11 mouse cellular contexts compared by ENCODE assay signal in the genomic region with DNA sequence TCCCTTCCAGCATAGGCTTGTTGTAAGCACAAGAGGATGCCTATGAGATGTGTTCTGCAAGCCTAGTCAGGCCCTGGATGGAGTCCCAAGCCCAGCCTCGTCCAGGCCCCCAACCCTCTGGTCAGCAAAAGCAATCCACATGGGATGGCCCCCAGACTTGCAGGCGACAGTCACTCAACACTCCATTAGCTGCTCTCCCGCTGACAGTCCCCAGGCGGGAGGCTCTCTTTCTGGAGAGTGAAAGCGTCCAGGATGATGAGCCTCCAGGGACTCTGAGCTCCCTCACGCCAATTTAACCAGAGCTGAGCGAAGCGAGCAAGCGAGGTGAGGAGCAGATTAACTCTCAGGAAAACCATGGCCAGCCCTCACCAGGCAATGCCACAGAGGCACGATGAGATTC.
DNase-seq lines count a peak whose midpoint lies in the region; ATAC-seq lines count a peak whose summit lies in the region.
"Had no signal": no experiment of that assay in that cellular context is flagged by ENCODE, and none has a peak within 500 bp of the region (broad histone marks: within the 10 kb centered on the region; RNA-seq: fewer than 3 reads in every experiment).

No protein-coding gene starts in this region.

- no peaks in the 10 kb centered on the region for H3K27me3 ChIP-seq in kidney, embryonic 14.5 days (ENCODE audit: control insufficient read depth, insufficient read depth, low read length)

- no peak overlapping the region for H3K27ac ChIP-seq in kidney, embryonic 14.5 days (ENCODE audit: low read depth, low read length)
- H3K27ac ChIP-seq: layer of hippocampus, adult 2 months; midbrain, embryonic 13.5 days had no signal

- peaks cover 26% of the 10 kb centered on the region for H3K4me1 ChIP-seq in kidney, embryonic 14.5 days (ENCODE audit: control insufficient read depth, insufficient read depth, low read length)

- peak; percentile 51 to 52 for DNase-seq in cerebellum, postnatal 10 days
- no peak for DNase-seq in cerebellum, adult 9-11 months
- peak; percentile 66 for DNase-seq in kidney, postnatal 14 days
- peak; percentile 65 to 72 for DNase-seq in heart, adult 9 months (ENCODE audit: low spot score in 2 of 2)
- peak; percentile 72 to 74 for DNase-seq in kidney, postnatal 4 days
- DNase-seq in cerebellum, postnatal 14 days, result no peak
- no peak for DNase-seq in right cerebral cortex, postnatal 4 days
- DNase-seq: liver, postnatal 0 days had no signal

- no peaks in the 10 kb centered on the region for H3K9me3 ChIP-seq in kidney, embryonic 14.5 days (ENCODE audit: control insufficient read depth, low read length)
- H3K9me3 ChIP-seq: midbrain, embryonic 13.5 days had no signal

- no peaks in the 10 kb centered on the region for H3K36me3 ChIP-seq in kidney, embryonic 14.5 days (ENCODE audit: control insufficient read depth, insufficient read depth, low read length)
- H3K36me3 ChIP-seq: midbrain, embryonic 13.5 days had no signal

- WGBS in kidney, embryonic 14.5 days, result 30% methylated on average over 10 of the region's 10 CpGs

- no peak overlapping the region for H3K4me3 ChIP-seq in kidney, embryonic 14.5 days (ENCODE audit: low read length)
- H3K4me3 ChIP-seq: layer of hippocampus, adult 2 months; midbrain, embryonic 13.5 days had no signal

- no peak overlapping the region for H3K4me2 ChIP-seq in kidney, embryonic 14.5 days (replicated peaks; ENCODE audit: low read depth, low read length)
- H3K4me2 ChIP-seq: midbrain, embryonic 13.5 days had no signal

- ATAC-seq in kidney, embryonic 14.5 days (ENCODE audit: low FRiP score, low TSS enrichment), result no peak
- ATAC-seq: liver, postnatal 0 days; midbrain, embryonic 13.5 days had no signal

- H3K9ac ChIP-seq in kidney, embryonic 14.5 days (ENCODE audit: low read depth, low read length), result no peak overlapping the region
- H3K9ac ChIP-seq: liver, postnatal 0 days; midbrain, embryonic 13.5 days had no signal

Comparison
In these comparisons a context has a peak if more than half of its experiments do, and no peak if none do; other contexts are left out.
1. DNase-seq: peak in cerebellum, postnatal 10 days (2 of 2), kidney, postnatal 14 days (single experiment), heart, adult 9 months (2 of 2) and kidney, postnatal 4 days (2 of 2); none in cerebellum, adult 9-11 months (single experiment), cerebellum, postnatal 14 days (0 of 2) and right cerebral cortex, postnatal 4 days (single experiment).